Mouse (Mus musculus): Measurements from ENCODE around the gene Myo15b. TPM values are rescaled to one million over a fixed set of nuclear protein-coding genes. Genes with fewer than 3 reads are reported as not detected.

Gene Myo15b
- total and polyA plus RNA-seq, 2 experiments from 2014 or later: 0.09 TPM; not detected in 1

DNA sequence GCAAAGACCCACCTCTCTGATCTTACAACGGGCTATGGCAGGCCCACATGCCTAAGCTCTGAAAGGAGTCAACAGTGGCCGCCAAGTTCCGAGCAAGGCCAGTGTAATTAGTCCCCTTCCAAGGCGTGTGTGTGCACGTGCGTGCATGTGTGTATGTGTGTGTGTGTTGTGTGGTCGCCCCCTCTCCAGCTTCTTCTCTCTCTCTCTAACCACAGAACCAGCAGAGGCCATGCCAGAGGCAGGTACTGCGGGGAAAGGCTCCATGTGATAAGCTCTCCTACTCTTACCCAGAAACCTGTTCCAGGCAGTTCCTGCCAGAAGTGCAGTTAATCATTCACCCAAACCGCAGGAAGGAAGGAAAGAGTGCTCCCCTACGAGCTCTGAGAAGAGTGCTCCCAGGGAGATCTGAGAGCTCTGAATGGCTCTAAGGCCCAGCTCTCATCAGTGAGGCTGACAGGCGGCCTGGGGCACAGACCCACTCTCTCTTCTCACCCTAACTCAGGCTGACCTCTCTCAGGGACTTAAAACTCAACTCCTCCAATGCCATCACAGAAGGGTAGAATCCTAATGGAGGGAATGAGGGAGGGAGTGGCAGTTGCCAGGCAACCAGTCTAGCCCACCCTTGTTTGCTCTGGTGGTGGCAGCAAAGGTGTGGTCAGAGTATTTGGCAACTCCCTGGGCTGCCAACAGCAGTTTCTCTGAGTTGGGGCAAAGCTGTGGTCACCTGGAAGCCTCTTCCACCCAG lies 53.6 kb downstream of the Myo15b start, which contains the start of gene Smim6:
Gene Smim6, plus strand, starts transcription at position 386 of the 745 bp plus-strand sequence.
- ATAC-seq (ENCODE audit: low FRiP score) (no peak), DNase-seq (ENCODE audit: low spot score) (no peak)
- Histone ChIP-seq H3K27ac (ENCODE audit: low read depth, low read length) (no peak within 1 kb of the TSS), H3K27me3 (ENCODE audit: insufficient read depth, low read length) (no peaks in the 10 kb centered on the region), H3K4me3 (ENCODE audit: low read depth, low read length) (no peak within 1 kb of the TSS), H3K9me3 (ENCODE audit: low read length) (no peaks in the 10 kb centered on the region), H3K4me1 (ENCODE audit: insufficient read depth, low read length) (no peaks in the 10 kb centered on the region), H3K9ac (replicated peaks; ENCODE audit: low read length, poor library complexity, severe bottlenecking) (no peak within 1 kb of the TSS), H3K4me2 (ENCODE audit: low read depth, low read length, poor library complexity, severe bottlenecking) (no peak within 1 kb of the TSS), H3K36me3 (ENCODE audit: insufficient read depth, low read length) (peaks cover 26% of the 10 kb centered on the region)
- no peak for TF ChIP-seq CTCF (IDR thresholded peaks at IDR 0.05)
- 87% methylated on average over 11 of the region's 11 CpGs for WGBS

DNA sequence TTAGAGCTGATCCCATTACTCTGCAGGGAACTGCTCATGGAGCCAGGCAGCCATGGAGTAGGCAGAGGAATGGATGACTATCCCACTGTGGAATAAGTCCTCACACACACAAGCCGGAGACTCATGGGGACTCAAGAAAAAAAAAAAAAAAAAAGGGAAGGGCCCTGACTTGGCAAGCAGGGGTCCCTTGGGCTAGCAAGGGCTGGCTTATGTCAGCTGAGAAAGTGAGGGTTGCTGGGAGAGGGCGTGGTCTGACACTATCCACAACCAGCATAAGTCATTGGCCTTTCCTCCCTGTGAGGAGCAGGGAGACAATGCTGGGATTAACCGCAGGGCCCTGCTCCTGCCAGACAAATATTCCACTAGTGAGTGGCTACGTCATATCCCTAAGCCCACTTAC lies 58.4 kb downstream of the Myo15b start:
- DNase-seq (ENCODE audit: low spot score) (no peak), ATAC-seq (ENCODE audit: low FRiP score) (no peak)
- Histone ChIP-seq H3K4me2 (ENCODE audit: low read depth, low read length, poor library complexity, severe bottlenecking) (no peak overlapping the region), H3K4me3 (ENCODE audit: low read depth, low read length) (no peak overlapping the region), H3K27ac (ENCODE audit: low read depth, low read length) (no peak overlapping the region), H3K4me1 (ENCODE audit: insufficient read depth, low read length) (no peaks in the 10 kb centered on the region), H3K27me3 (ENCODE audit: insufficient read depth, low read length) (no peaks in the 10 kb centered on the region), H3K9ac (replicated peaks; ENCODE audit: low read length, poor library complexity, severe bottlenecking) (no peak overlapping the region), H3K9me3 (ENCODE audit: low read length) (no peaks in the 10 kb centered on the region), H3K36me3 (ENCODE audit: insufficient read depth, low read length) (peaks cover 31% of the 10 kb centered on the region)
- 90% methylated on average over 4 of the region's 4 CpGs for WGBS
- TF ChIP-seq CTCF (IDR thresholded peaks at IDR 0.05): no peak

DNA sequence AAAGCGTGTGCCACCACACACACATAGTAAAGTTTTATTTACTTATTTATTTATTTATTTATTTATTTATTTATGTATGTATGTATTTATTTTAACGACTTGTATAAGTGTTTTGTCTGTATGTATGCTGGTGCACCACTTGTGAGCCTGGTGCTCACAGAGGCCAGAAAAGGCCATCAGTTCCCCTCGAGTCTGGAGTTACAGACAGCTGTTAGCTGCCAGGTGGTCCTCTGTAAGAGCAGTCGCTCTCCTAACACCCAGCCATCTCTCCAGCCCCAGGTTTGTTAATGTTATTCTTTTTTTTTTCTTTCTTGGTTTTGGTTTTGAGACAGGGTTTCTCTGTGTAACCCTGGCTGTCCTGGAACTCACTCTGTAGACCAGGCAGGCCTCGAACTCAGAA lies 60.4 kb downstream of the Myo15b start:
- H3K4me3 ChIP-seq (ENCODE audit: low read depth, low read length): no peak overlapping the region
- H3K9me3 ChIP-seq (ENCODE audit: low read length): no peaks in the 10 kb centered on the region
- ATAC-seq (ENCODE audit: low FRiP score) (no peak), DNase-seq (ENCODE audit: low spot score) (no peak)
- no peaks in the 10 kb centered on the region for H3K27me3 ChIP-seq (ENCODE audit: insufficient read depth, low read length)
- H3K4me2 ChIP-seq (ENCODE audit: low read depth, low read length, poor library complexity, severe bottlenecking): no peak overlapping the region
- no peaks in the 10 kb centered on the region for H3K4me1 ChIP-seq (ENCODE audit: insufficient read depth, low read length)
- TF ChIP-seq CTCF (IDR thresholded peaks at IDR 0.05): no peak
- H3K9ac ChIP-seq (replicated peaks; ENCODE audit: low read length, poor library complexity, severe bottlenecking): no peak overlapping the region
- peaks cover 20% of the 10 kb centered on the region for H3K36me3 ChIP-seq (ENCODE audit: insufficient read depth, low read length)
- H3K27ac ChIP-seq (ENCODE audit: low read depth, low read length): no peak overlapping the region
- 89% methylated on average over 5 of the region's 5 CpGs for WGBS

DNA sequence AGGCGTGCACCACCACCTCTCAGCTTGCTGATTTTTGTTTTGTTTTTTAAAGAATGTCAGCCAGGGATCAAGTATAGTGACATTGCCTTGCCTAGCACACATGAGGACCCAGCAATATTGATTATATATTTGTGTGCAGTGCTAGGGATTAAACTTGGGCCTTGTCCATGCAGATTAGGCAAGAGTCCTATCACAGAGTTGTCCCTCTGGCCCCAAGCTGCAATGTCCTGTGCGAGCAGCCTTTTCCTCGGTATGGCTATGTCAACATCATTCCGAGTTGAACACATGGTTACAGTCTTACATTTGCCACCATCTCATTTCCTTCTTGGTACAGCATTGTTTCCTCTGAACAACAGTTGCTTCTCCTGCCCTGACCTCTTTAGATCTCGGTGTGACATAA lies 60.9 kb downstream of the Myo15b start:
- WGBS: 93% methylated on average over 5 of the region's 5 CpGs
- Histone ChIP-seq H3K4me3 (ENCODE audit: low read depth, low read length) (no peak overlapping the region), H3K27ac (ENCODE audit: low read depth, low read length) (no peak overlapping the region), H3K4me2 (ENCODE audit: low read depth, low read length, poor library complexity, severe bottlenecking) (no peak overlapping the region), H3K36me3 (ENCODE audit: insufficient read depth, low read length) (peaks cover 23% of the 10 kb centered on the region), H3K9me3 (ENCODE audit: low read length) (no peaks in the 10 kb centered on the region), H3K4me1 (ENCODE audit: insufficient read depth, low read length) (no peaks in the 10 kb centered on the region), H3K9ac (replicated peaks; ENCODE audit: low read length, poor library complexity, severe bottlenecking) (no peak overlapping the region), H3K27me3 (ENCODE audit: insufficient read depth, low read length) (no peaks in the 10 kb centered on the region)
- DNase-seq (ENCODE audit: low spot score) (no peak), ATAC-seq (ENCODE audit: low FRiP score) (no peak)
- TF ChIP-seq CTCF (IDR thresholded peaks at IDR 0.05): no peak

DNA sequence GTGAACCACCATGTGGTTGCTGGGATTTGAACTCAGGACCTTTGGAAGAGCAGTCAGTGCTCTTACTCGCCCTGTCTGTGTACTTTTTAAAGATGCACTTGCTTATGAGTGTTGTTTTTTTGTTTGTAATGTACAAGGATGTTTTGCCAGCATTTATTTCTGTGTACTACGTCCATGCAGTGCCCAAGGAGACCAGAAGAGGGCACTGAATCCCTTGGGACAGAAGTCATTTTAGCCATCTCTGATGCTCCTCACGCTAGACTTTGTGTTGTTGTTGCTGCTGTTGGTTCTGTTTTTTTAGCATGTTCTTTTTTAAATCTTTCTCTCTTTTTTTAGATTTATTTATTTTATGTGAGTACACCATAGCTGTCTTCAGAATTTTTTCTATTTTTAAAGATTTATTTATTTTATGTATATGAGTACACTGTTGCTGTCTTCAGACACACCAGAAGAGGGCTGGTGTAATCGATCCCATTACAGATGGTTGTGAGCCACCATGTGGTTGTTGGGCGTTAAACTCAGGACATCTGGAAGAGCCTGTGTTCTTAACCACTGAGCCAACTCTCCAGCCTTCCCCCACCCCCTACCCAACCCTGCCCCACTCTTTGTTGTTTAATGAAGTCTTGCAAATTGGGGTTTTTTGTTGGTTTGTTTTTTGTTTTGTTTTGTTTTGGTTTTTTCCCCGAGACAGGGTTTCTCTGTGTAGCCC lies 62.1 kb downstream of the Myo15b start:
- Histone ChIP-seq H3K4me2 (ENCODE audit: low read depth, low read length, poor library complexity, severe bottlenecking) (no peak overlapping the region), H3K36me3 (ENCODE audit: insufficient read depth, low read length) (peaks cover 23% of the 10 kb centered on the region), H3K27ac (ENCODE audit: low read depth, low read length) (no peak overlapping the region), H3K27me3 (ENCODE audit: insufficient read depth, low read length) (no peaks in the 10 kb centered on the region), H3K4me3 (ENCODE audit: low read depth, low read length) (no peak overlapping the region), H3K9ac (replicated peaks; ENCODE audit: low read length, poor library complexity, severe bottlenecking) (no peak overlapping the region), H3K9me3 (ENCODE audit: low read length) (no peaks in the 10 kb centered on the region), H3K4me1 (ENCODE audit: insufficient read depth, low read length) (no peaks in the 10 kb centered on the region)
- ATAC-seq (ENCODE audit: low FRiP score) (no peak), DNase-seq (ENCODE audit: low spot score) (peak; percentile 72)
- 40% methylated on average over 6 of the region's 6 CpGs for WGBS
- peak; percentile 75 for TF ChIP-seq CTCF (IDR thresholded peaks at IDR 0.05)

DNA sequence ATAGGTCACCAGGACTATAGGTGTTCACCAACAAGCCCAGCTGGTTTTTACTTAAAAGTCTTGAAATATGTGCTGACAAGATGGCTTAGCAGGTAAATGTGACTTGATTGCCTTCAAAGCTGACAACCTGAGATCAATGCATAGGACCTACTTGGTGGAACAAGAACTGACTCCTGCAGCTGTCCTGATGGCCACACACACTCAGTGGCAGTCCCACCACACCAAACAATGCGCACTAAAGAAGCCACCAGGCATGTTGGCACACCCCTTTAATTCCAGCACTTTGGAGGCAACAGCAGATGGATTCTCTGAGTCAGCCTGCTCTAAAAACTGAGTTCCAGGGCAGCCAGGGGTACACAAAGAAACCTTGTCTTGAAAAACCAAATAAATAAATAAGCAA lies 63.8 kb downstream of the Myo15b start:
- H3K27me3 ChIP-seq (ENCODE audit: insufficient read depth, low read length): no peaks in the 10 kb centered on the region
- no peaks in the 10 kb centered on the region for H3K4me1 ChIP-seq (ENCODE audit: insufficient read depth, low read length)
- H3K9me3 ChIP-seq (ENCODE audit: low read length): no peaks in the 10 kb centered on the region
- no peak overlapping the region for H3K4me3 ChIP-seq (ENCODE audit: low read depth, low read length)
- no peak for DNase-seq (ENCODE audit: low spot score)
- H3K36me3 ChIP-seq (ENCODE audit: insufficient read depth, low read length): peaks cover 12% of the 10 kb centered on the region; the same call in 1 of the 2 replicates
- H3K9ac ChIP-seq (replicated peaks; ENCODE audit: low read length, poor library complexity, severe bottlenecking): no peak overlapping the region
- TF ChIP-seq CTCF (IDR thresholded peaks at IDR 0.05): no peak
- ATAC-seq (ENCODE audit: low FRiP score): no peak
- H3K27ac ChIP-seq (ENCODE audit: low read depth, low read length): no peak overlapping the region
- no peak overlapping the region for H3K4me2 ChIP-seq (ENCODE audit: low read depth, low read length, poor library complexity, severe bottlenecking)
- WGBS: 93% methylated on average over 1 of the region's 1 CpGs

All from midbrain, postnatal 0 days (tissue).